ENCODE assay signal across 10 mouse cellular contexts in genomic region chr10:121627216-121627852, GRCm38 (mm10). TPM values are rescaled to one million over a fixed set of nuclear protein-coding genes. Genes with fewer than 3 reads are reported as not detected.
DNase-seq lines count a peak whose midpoint lies in the region; ATAC-seq and TF ChIP-seq lines count a peak whose summit lies in the region.
"Had no signal": no experiment of that assay in that cellular context is flagged by ENCODE, and none has a peak within 500 bp of the region (broad histone marks: within the 10 kb centered on the region; RNA-seq: fewer than 3 reads in every experiment).

No protein-coding gene starts in this region.

- no peak for DNase-seq in gastrocnemius, adult 2 months
- no peak for DNase-seq in gastrocnemius, postnatal 14 days
- no peak for DNase-seq in lung, postnatal 4 days
- DNase-seq in naive thymus-derived CD4-positive, alpha-beta T cell, adult 2 months (ENCODE audit: low read depth) = peak; percentile 15
- no peak for DNase-seq in left cerebral cortex, adult 8-10 months (ENCODE audit: low spot score in 2 of 2)
- no peak for DNase-seq in retina, postnatal 1 day

- no peaks in the 10 kb centered on the region for H3K27me3 ChIP-seq in lung, embryonic 15.5 days

- TF ChIP-seq CTCF in gastrocnemius, adult 2 months (IDR thresholded peaks at IDR 0.05) = no peak
- no peak for TF ChIP-seq CTCF in embryonic fibroblast, embryonic 13.5 days (IDR thresholded peaks at IDR 0.05; ENCODE audit: borderline replicate concordance, insufficient read depth, low read length)

- peak overlapping the region; percentile 93 for H3K4me3 ChIP-seq in gastrocnemius, adult 2 months
- peak overlapping the region; percentile 83 for H3K4me3 ChIP-seq in lung, embryonic 15.5 days
- no peak overlapping the region for H3K4me3 ChIP-seq in embryonic fibroblast, embryonic 13.5 days (ENCODE audit: insufficient read depth, low read length)

- 80% methylated on average over 10 of the region's 10 CpGs for WGBS in lung, embryonic 15.5 days

- 0 out of 2 replicates have a peak, but pooled peaks have one; percentile 9 for TF ChIP-seq POLR2A in embryonic fibroblast, embryonic 13.5 days (IDR thresholded peaks at IDR 0.05; ENCODE audit: low read depth, low read length)

- peak overlapping the region; percentile 57 for H3K4me2 ChIP-seq in lung, embryonic 15.5 days

- intact Hi-C loops in gastrocnemius, adult 2 months (cut with DNase I) = loop anchor here (5.0 kb wide), 1 partner anchor 40 kb away; the partner anchor contains the start of gene Tbk1
- intact Hi-C loops in gastrocnemius, postnatal 14 days (cut with DNase I; ENCODE audit: low total_unique reads) = no loop called here

- peaks cover 14% of the 10 kb centered on the region for H3K4me1 ChIP-seq in lung, embryonic 15.5 days
- no peaks in the 10 kb centered on the region; the same call in 1 of the 2 replicates for H3K4me1 ChIP-seq in embryonic fibroblast, embryonic 13.5 days (ENCODE audit: control insufficient read depth, insufficient read depth, low read length)

- no peaks in the 10 kb centered on the region for H3K9me3 ChIP-seq in lung, embryonic 15.5 days

- H3K36me3 ChIP-seq in lung, embryonic 15.5 days = peaks cover 2% of the 10 kb centered on the region

- peak overlapping the region; percentile 98; the same call in 1 of the 2 replicates for H3K27ac ChIP-seq in gastrocnemius, adult 2 months
- H3K27ac ChIP-seq in lung, embryonic 15.5 days = no peak overlapping the region
- H3K27ac ChIP-seq in embryonic fibroblast, embryonic 13.5 days (ENCODE audit: insufficient read depth, low read length) = no peak overlapping the region

- no peak for ATAC-seq in lung, embryonic 15.5 days (ENCODE audit: borderline replicate concordance, extremely low read depth, low FRiP score, low TSS enrichment)

- no peak overlapping the region for H3K9ac ChIP-seq in lung, embryonic 15.5 days

RNA-seq across cellular contexts. Expression of gene Xpot, which starts 1.2 kb away (rescaled TPM):
- total RNA-seq in gastrocnemius, adult 2 months (2021) = 10 to 100 TPM; 21.6 to 27.8 TPM
- total RNA-seq in gastrocnemius, postnatal 14 days (2021) = 10 to 100 TPM; 20.3 to 28.2 TPM
- polyA plus RNA-seq in lung, embryonic 15.5 days (2015; fragmentation: Nextera tagmentation; extraction: Ambion mirVana) = 48.9 and 59.7 TPM in 2 replicates
- polyA plus RNA-seq in embryonic fibroblast, embryonic 13.5 days (2011; ENCODE audit: insufficient read length, low read depth, missing spikeins) = 118 and 154 TPM in 2 replicates
- total RNA-seq in left cerebral cortex, adult 8-10 months (2022) = 10 to 100 TPM; 63.0 to 73.9 (median 65.8) TPM

RNA-seq across cellular contexts. Expression of gene D930020B18Rik, which starts 14.1 kb away (rescaled TPM):
- total RNA-seq in gastrocnemius, adult 2 months (2021) = not detected
- total RNA-seq in gastrocnemius, postnatal 14 days (2021) = not detected
- polyA plus RNA-seq in lung, embryonic 15.5 days (2015; fragmentation: Nextera tagmentation; extraction: Ambion mirVana) = 0.57 and 0.72 TPM in 2 replicates
- not detected in 2 replicates for polyA plus RNA-seq in embryonic fibroblast, embryonic 13.5 days (2011; ENCODE audit: insufficient read length, low read depth, missing spikeins)
- total RNA-seq in left cerebral cortex, adult 8-10 months (2022) = under 1 TPM; 0.14 to 0.72 (median 0.53) TPM
- total RNA-seq: megakaryocyte progenitor cell, adult 5-6 weeks had no signal
- polyA plus RNA-seq: heart, postnatal 0 days had no signal

RNA-seq across cellular contexts. Expression of gene Tbk1, which starts 40.7 kb away (rescaled TPM):
- 10 to 100 TPM; 11.5 to 12.0 TPM for total RNA-seq in gastrocnemius, adult 2 months (2021)
- total RNA-seq in gastrocnemius, postnatal 14 days (2021) = 10 to 100 TPM; 11.0 to 11.5 TPM
- polyA plus RNA-seq in lung, embryonic 15.5 days (2015; fragmentation: Nextera tagmentation; extraction: Ambion mirVana) = 34.4 and 36.7 TPM in 2 replicates
- polyA plus RNA-seq in embryonic fibroblast, embryonic 13.5 days (2011; ENCODE audit: insufficient read length, low read depth, missing spikeins) = 35.3 and 39.0 TPM in 2 replicates
- 10 to 100 TPM; 44.4 to 55.7 (median 48.4) TPM for total RNA-seq in left cerebral cortex, adult 8-10 months (2022)
